Mouse (Mus musculus) heart, adult 11 months (tissue): ENCODE measurements around the gene Irf9.
A peak's percentile ranks its signal among the peaks of the same experiment; 100 is the strongest.

Experiments used
- DNase-seq: peaks from one replicate; pipeline ENCODE4 v3.0.0; 2022

The Irf9 gene

GRCm38 (mm10) chr14:55603271-55603632, at the start of gene Irf9:
TSS of gene Irf9 (plus strand) at chr14:55603571.
- no peak for DNase-seq

GRCm38 (mm10) chr14:55554635-55555034, 48.7 kb upstream of the Irf9 start:
- no peak for DNase-seq

- no peak for DNase-seq
Observed at GRCm38 (mm10) chr14:55555788-55556187, 47.6 kb upstream of the Irf9 start.

GRCm38 (mm10) chr14:55557003-55557402, 46.4 kb upstream of the Irf9 start:
- peak; percentile 98 for DNase-seq

GRCm38 (mm10) chr14:55557587-55557986, 45.8 kb upstream of the Irf9 start:
- no peak for DNase-seq

GRCm38 (mm10) chr14:55558740-55559448, 44.5 kb upstream of the Irf9 start:
- DNase-seq = no peak

GRCm38 (mm10) chr14:55559799-55560201, 43.6 kb upstream of the Irf9 start, which contains the start of gene Dcaf11:
TSS of gene Dcaf11 (plus strand) at chr14:55560006.
- peak; percentile 99 for DNase-seq

GRCm38 (mm10) chr14:55560202-55561073, 42.9 kb upstream of the Irf9 start, which contains the start of gene A730061H03Rik:
TSS of gene A730061H03Rik (minus strand) at chr14:55560406.
- peak; percentile 100 for DNase-seq

- peak; percentile 94 for DNase-seq
Observed at GRCm38 (mm10) chr14:55561860-55562259, 41.5 kb upstream of the Irf9 start.

GRCm38 (mm10) chr14:55563249-55563648, 40.1 kb upstream of the Irf9 start:
- peak; percentile 90 for DNase-seq

GRCm38 (mm10) chr14:55565748-55566147, 37.6 kb upstream of the Irf9 start:
- DNase-seq = no peak

GRCm38 (mm10) chr14:55567496-55567895, 35.9 kb upstream of the Irf9 start:
- no peak for DNase-seq

GRCm38 (mm10) chr14:55570588-55570987, 32.8 kb upstream of the Irf9 start:
- no peak for DNase-seq

GRCm38 (mm10) chr14:55571760-55572159, 31.6 kb upstream of the Irf9 start:
- DNase-seq = no peak

GRCm38 (mm10) chr14:55575302-55575701, 28.1 kb upstream of the Irf9 start, which contains the start of gene Fitm1:
TSS of gene Fitm1 (plus strand) at chr14:55575617.
- peak; percentile 98 for DNase-seq

GRCm38 (mm10) chr14:55575711-55576110, 27.7 kb upstream of the Irf9 start:
- DNase-seq = peak; percentile 91

GRCm38 (mm10) chr14:55576376-55576775, 27.0 kb upstream of the Irf9 start:
- peak; percentile 95 for DNase-seq

- peak; percentile 99 for DNase-seq
Observed at GRCm38 (mm10) chr14:55577871-55578667, 25.3 kb upstream of the Irf9 start, which contains the start of gene Psme1. TSS of gene Psme1 (plus strand) at chr14:55578123.

GRCm38 (mm10) chr14:55578668-55579269, 24.6 kb upstream of the Irf9 start:
- DNase-seq = no peak

GRCm38 (mm10) chr14:55579511-55580496, 23.6 kb upstream of the Irf9 start:
- DNase-seq = peak; percentile 91

GRCm38 (mm10) chr14:55580731-55581130, 22.6 kb upstream of the Irf9 start:
- DNase-seq = peak; percentile 91
